Mouse (Mus musculus) kidney, postnatal 0 days (tissue): Measurements from ENCODE around the gene Gm20390. TPM values are rescaled to one million over a fixed set of nuclear protein-coding genes. Genes with fewer than 3 reads are reported as not detected.
A peak's percentile ranks its signal among the peaks of the same experiment; 100 is the strongest.

Experiments used
- ATAC-seq: fragments of 200-750 bp; cut with Nextera tagmentation; replicated peaks from 2 replicates; pipeline ENCODE4 v1.8.0; 2017; ENCODE audit warnings: low read depth, moderate number of reproducible peaks, moderate TSS enrichment, moderate library complexity; ENCODE audit not compliant: low FRiP score
- DNase-seq: peaks from one replicate; pipeline ENCODE4 v3.0.0-alpha.2; 2016; ENCODE audit warnings: low spot score
- H3K27ac ChIP-seq: fragments of 300-500 bp; sonication (generic); 2 replicates; pipeline ENCODE4 v1.5.1; 2014; ENCODE audit warnings: mild to moderate bottlenecking
- H3K27me3 ChIP-seq: fragments of 300-500 bp; sonication (generic); 2 replicates; pipeline ENCODE4 v1.6.1; 2014; ENCODE audit warnings: low read length, mixed read lengths; ENCODE audit not compliant: insufficient read depth
- H3K36me3 ChIP-seq: fragments of 300-500 bp; sonication (generic); 2 replicates; pipeline ENCODE4 v1.6.1; 2014; ENCODE audit warnings: low read length, mixed read lengths; ENCODE audit not compliant: insufficient read depth
- H3K4me1 ChIP-seq: fragments of 300-500 bp; sonication (generic); replicated peaks from 2 replicates; pipeline ENCODE4 v1.6.1; 2014; ENCODE audit warnings: antibody characterized with exemption, low read length, mixed read lengths; ENCODE audit not compliant: insufficient read depth
- H3K4me2 ChIP-seq: fragments of 300-500 bp; sonication (generic); 2 replicates; pipeline ENCODE4 v1.6.1; 2014; ENCODE audit warnings: mild to moderate bottlenecking, low read length, moderate library complexity, mixed read lengths
- H3K4me3 ChIP-seq: fragments of 300-500 bp; sonication (generic); replicated peaks from 2 replicates; pipeline ENCODE4 v1.5.1; 2014; ENCODE audit warnings: low read depth, low read length
- H3K9ac ChIP-seq: fragments of 300-500 bp; sonication (generic); 2 replicates; pipeline ENCODE4 v1.6.1; 2014; ENCODE audit warnings: low read depth, low read length
- H3K9me3 ChIP-seq: fragments of 300-500 bp; sonication (generic); replicated peaks from 2 replicates; pipeline ENCODE4 v1.6.1; 2016; ENCODE audit warnings: low read length, inconsistent platforms, mixed read lengths
- CTCF ChIP-seq: IDR thresholded peaks from 2 replicates; pipeline ENCODE4 v1.5.1; 2016; ENCODE audit warnings: antibody characterized with exemption, low read depth, mild to moderate bottlenecking, moderate library complexity
- WGBS: fragments of 180-500 bp; shearing (Covaris S2); extraction: QIAGEN DNeasy Blood & Tissue Kit; methylation state at CpG from one replicate; pipeline ENCODE4 v1.1.7; 2014; 5-methylcytosine and 5-hydroxymethylcytosine counted together
- polyA plus RNA-seq: library from polyadenylated mRNA; unstranded; fragments of >200 nt; fragmentation: Nextera tagmentation; extraction: Ambion mirVana; gene quantifications from 2 replicates; pipeline ENCODE4 v1.2.1, GENCODE M21; 2015

Gm20390 gene
- polyA plus RNA-seq: 353 and 385 TPM in 2 replicates

GRCm38 (mm10) chr11:93968005-93968847 is at the start of gene Gm20390, which contains the start of gene Nme1:
TSS of gene Gm20390 (minus strand) at chr11:93968293.
TSS of gene Nme1 (minus strand) at chr11:93968521.
- peak within 1 kb of the TSS; percentile 56 for H3K9ac ChIP-seq
- H3K27me3 ChIP-seq: no peaks in the 10 kb centered on the region
- ATAC-seq (peak; percentile 95), DNase-seq (peak; percentile 99)
- TF ChIP-seq CTCF: peak; percentile 96
- 0 out of 2 replicates have a peak, but pooled peaks cover 3% of the 10 kb centered on the region for H3K4me1 ChIP-seq
- peak within 1 kb of the TSS; percentile 70 for H3K27ac ChIP-seq
- peak within 1 kb of the TSS; percentile 56 for H3K4me3 ChIP-seq
- WGBS: under 1% methylated on average over 40 of the region's 40 CpGs
- H3K4me2 ChIP-seq: peak within 1 kb of the TSS; percentile 75
- H3K36me3 ChIP-seq: peaks cover 15% of the 10 kb centered on the region; the same call in 1 of the 2 replicates
- H3K9me3 ChIP-seq: no peaks in the 10 kb centered on the region

GRCm38 (mm10) chr11:94003346-94003745 is 35.3 kb upstream of the Gm20390 start:
- 96% methylated on average over 2 of the region's 2 CpGs for WGBS
- H3K4me3 ChIP-seq: no peak overlapping the region
- TF ChIP-seq CTCF: no peak
- ATAC-seq: no peak
- no peak overlapping the region for H3K4me2 ChIP-seq
- H3K4me1 ChIP-seq: 0 out of 2 replicates have a peak, but pooled peaks cover 5% of the 10 kb centered on the region
- no peaks in the 10 kb centered on the region for H3K27me3 ChIP-seq
- no peaks in the 10 kb centered on the region for H3K9me3 ChIP-seq
- no peaks in the 10 kb centered on the region for H3K36me3 ChIP-seq
- H3K27ac ChIP-seq: no peak overlapping the region
- DNase-seq: no peak
- H3K9ac ChIP-seq: no peak overlapping the region

- DNase-seq: no peak
Observed at GRCm38 (mm10) chr11:93999276-93999675, 31.2 kb upstream of the Gm20390 start.

GRCm38 (mm10) chr11:93997141-93997775 is 29.2 kb upstream of the Gm20390 start:
- peak overlapping the region; percentile 98 for H3K4me3 ChIP-seq
- peaks cover 12% of the 10 kb centered on the region; the same call in 1 of the 2 replicates for H3K4me1 ChIP-seq
- H3K9me3 ChIP-seq: no peaks in the 10 kb centered on the region
- peak overlapping the region; percentile 81 for H3K4me2 ChIP-seq
- DNase-seq: peak; percentile 46
- H3K27me3 ChIP-seq: no peaks in the 10 kb centered on the region
- WGBS: 18% methylated on average over 13 of the region's 13 CpGs
- no peaks in the 10 kb centered on the region for H3K36me3 ChIP-seq
- peak; percentile 7; the same call in 1 of the 2 replicates for ATAC-seq
- TF ChIP-seq CTCF: no peak
- H3K27ac ChIP-seq: peak overlapping the region; percentile 96; the same call in 1 of the 2 replicates
- H3K9ac ChIP-seq: peak overlapping the region; percentile 92

More at GRCm38 (mm10) chr11:93999276-93999675, 31.2 kb upstream of the Gm20390 start:
- Histone ChIP-seq H3K4me1 (peaks cover 12% of the 10 kb centered on the region; the same call in 1 of the 2 replicates), H3K9ac (no peak overlapping the region), H3K36me3 (no peaks in the 10 kb centered on the region), H3K9me3 (no peaks in the 10 kb centered on the region), H3K27me3 (no peaks in the 10 kb centered on the region), H3K27ac (no peak overlapping the region), H3K4me3 (no peak overlapping the region), H3K4me2 (no peak overlapping the region)
- TF ChIP-seq CTCF: no peak
- no peak for ATAC-seq

- DNase-seq: peak; percentile 71
Observed at GRCm38 (mm10) chr11:93996306-93997140, 28.4 kb upstream of the Gm20390 start.

More at GRCm38 (mm10) chr11:93996306-93997140, 28.4 kb upstream of the Gm20390 start:
- H3K4me3 ChIP-seq: peak overlapping the region; percentile 98
- H3K4me2 ChIP-seq: peak overlapping the region; percentile 81
- peak overlapping the region; percentile 92 for H3K9ac ChIP-seq
- WGBS: under 1% methylated on average over 58 of the region's 58 CpGs
- peak; percentile 35 for ATAC-seq
- H3K27ac ChIP-seq: peak overlapping the region; percentile 96
- peak; percentile 34; the same call in 1 of the 2 replicates for TF ChIP-seq CTCF
- no peaks in the 10 kb centered on the region for H3K27me3 ChIP-seq
- H3K4me1 ChIP-seq: peaks cover 12% of the 10 kb centered on the region; the same call in 1 of the 2 replicates
- H3K9me3 ChIP-seq: no peaks in the 10 kb centered on the region
- no peaks in the 10 kb centered on the region for H3K36me3 ChIP-seq
